ENCODE assay signal across 10 mouse cellular contexts in genomic region chr1:164722054-164722453, GRCm38 (mm10).
DNase-seq lines count a peak whose midpoint lies in the region; ATAC-seq lines count a peak whose summit lies in the region.
"Had no signal": no experiment of that assay in that cellular context is flagged by ENCODE, and none has a peak within 500 bp of the region (broad histone marks: within the 10 kb centered on the region; RNA-seq: fewer than 3 reads in every experiment).

No protein-coding gene starts in this region.

- WGBS in intestine, embryonic 14.5 days, result 0% methylated on average over 1 of the region's 1 CpGs

- no peak overlapping the region for H3K9ac ChIP-seq in intestine, embryonic 14.5 days (ENCODE audit: low read length)
- H3K9ac ChIP-seq: embryonic facial prominence, embryonic 15.5 days; lung, embryonic 14.5 days had no signal

- no peaks in the 10 kb centered on the region for H3K27me3 ChIP-seq in intestine, embryonic 14.5 days (replicated peaks; ENCODE audit: control insufficient read depth, insufficient read depth, low read length)
- H3K27me3 ChIP-seq: embryonic facial prominence, embryonic 15.5 days had no signal

- H3K4me2 ChIP-seq in intestine, embryonic 14.5 days (ENCODE audit: low read length), result no peak overlapping the region
- H3K4me2 ChIP-seq: embryonic facial prominence, embryonic 15.5 days; lung, embryonic 14.5 days had no signal

- ATAC-seq in intestine, embryonic 14.5 days (replicated peaks; ENCODE audit: low FRiP score, low TSS enrichment, low read depth), result no peak

- intact Hi-C loops in left cerebral cortex, postnatal 10 days (cut with DNase I), result no loop called here

- DNase-seq in ES-CJ7 (ENCODE audit: low read depth, low spot score) (peak; percentile 84), R1 (ENCODE audit: low read depth, low spot score) (peak; percentile 76)
- DNase-seq in intestine, embryonic 14.5 days (ENCODE audit: low spot score), result peak; percentile 28
- peak; percentile 43 to 49 for DNase-seq in left cerebral cortex, postnatal 10 days (ENCODE audit: extremely low spot score in 1 of 2, low spot score in 2 of 2)
- no peak for DNase-seq in lung, postnatal 14 days
- no peak for DNase-seq in kidney, adult 9 months
- DNase-seq in spleen, adult 18-20 months, result no peak
- DNase-seq: kidney, postnatal 25 days; lung, embryonic 14.5 days had no signal

- no peaks in the 10 kb centered on the region for H3K9me3 ChIP-seq in intestine, embryonic 14.5 days (ENCODE audit: control insufficient read depth, low read length)
- H3K9me3 ChIP-seq: embryonic facial prominence, embryonic 15.5 days had no signal

- H3K36me3 ChIP-seq in intestine, embryonic 14.5 days (ENCODE audit: control insufficient read depth, insufficient read depth, low read length), result no peaks in the 10 kb centered on the region
- H3K36me3 ChIP-seq: embryonic facial prominence, embryonic 15.5 days had no signal

- no peak overlapping the region for H3K27ac ChIP-seq in intestine, embryonic 14.5 days (ENCODE audit: low read depth)
- H3K27ac ChIP-seq: embryonic facial prominence, embryonic 15.5 days had no signal

- no peak overlapping the region for H3K4me3 ChIP-seq in intestine, embryonic 14.5 days (ENCODE audit: low read depth, low read length)
- H3K4me3 ChIP-seq: embryonic facial prominence, embryonic 15.5 days had no signal

- H3K4me1 ChIP-seq in intestine, embryonic 14.5 days (replicated peaks; ENCODE audit: control insufficient read depth, insufficient read depth, low read length), result no peaks in the 10 kb centered on the region
- H3K4me1 ChIP-seq: embryonic facial prominence, embryonic 15.5 days had no signal

Comparison
In these comparisons a context has a peak if more than half of its experiments do, and no peak if none do; other contexts are left out.
1. DNase-seq: peak in ES-CJ7 (single experiment), R1 (single experiment), intestine, embryonic 14.5 days (single experiment) and left cerebral cortex, postnatal 10 days (2 of 2); none in lung, postnatal 14 days (single experiment), kidney, adult 9 months (single experiment) and spleen, adult 18-20 months (0 of 2).